Mouse (Mus musculus) left cerebral cortex, postnatal 36 days (tissue): ENCODE measurements around the gene Gnptg. TPM values are rescaled to one million over a fixed set of nuclear protein-coding genes. Genes with fewer than 3 reads are reported as not detected.

ENCODE experiments used
- DNase-seq, 2 experiments: peaks; one replicate each; pipeline ENCODE4 v3.0.0; 2021 to 2022; ENCODE audit warnings: low spot score in 2 of 2, mixed read lengths in 1 of 2
- intact Hi-C: fragments of 180-260 bp; cut with DNase I; formaldehyde crosslinking; loops from one replicate; pipeline ENCODE4 v1.15.1; 2025
- microRNA-seq: library from miRNA; unstranded; fragments of <30 nt; microRNA quantifications from one replicate; pipeline ENCODE4 v1.2.0, GENCODE M21; 2022
- total RNA-seq, 2 experiments: library from RNA; stranded (reverse); gene quantifications; 2 replicates each; pipeline ENCODE4 v1.2.3; 2021

Gnptg gene
- total RNA-seq, 2 experiments from 2014 or later: 80.5 to 80.8 TPM

DNA sequence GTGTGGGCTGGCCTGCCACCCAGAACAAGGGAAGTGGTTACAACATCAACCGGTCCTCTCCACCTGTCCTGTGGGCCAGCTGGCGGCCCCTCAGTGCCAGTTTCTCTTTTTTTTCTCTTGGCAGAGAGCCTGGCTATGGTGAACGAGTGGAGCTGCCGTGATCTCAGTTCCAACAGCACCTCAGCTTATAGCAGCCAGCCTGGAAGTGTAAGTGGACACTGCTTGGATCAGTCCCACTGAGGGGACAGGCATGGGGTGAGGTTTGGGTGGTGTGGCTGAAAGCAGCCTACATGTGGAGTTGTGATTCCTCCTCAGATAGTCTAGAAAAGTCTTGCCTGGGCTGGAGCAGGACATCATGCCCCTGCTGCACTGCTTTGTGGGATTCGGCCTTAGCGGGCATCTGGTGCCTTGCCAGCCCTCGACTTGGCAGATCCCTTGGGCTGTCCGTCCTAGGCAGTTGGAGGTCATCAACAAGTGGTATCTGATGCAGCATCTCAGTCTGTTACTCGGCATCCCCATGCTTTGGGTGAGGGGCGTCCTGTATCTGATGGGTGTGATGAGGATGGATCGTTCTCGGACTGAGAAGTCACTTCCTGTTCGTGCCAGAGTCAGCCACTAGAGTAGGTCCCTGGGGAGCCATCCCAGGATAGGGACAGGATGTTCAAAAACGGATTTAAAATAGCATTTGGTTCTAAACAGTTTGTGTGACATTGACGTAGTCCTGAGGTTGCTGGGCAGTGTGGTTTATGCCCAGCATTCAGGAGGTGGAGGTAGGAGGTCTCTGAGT lies 29.1 kb downstream of the Gnptg start:
- intact Hi-C loops: no loop called here
- DNase-seq: no peak

DNA sequence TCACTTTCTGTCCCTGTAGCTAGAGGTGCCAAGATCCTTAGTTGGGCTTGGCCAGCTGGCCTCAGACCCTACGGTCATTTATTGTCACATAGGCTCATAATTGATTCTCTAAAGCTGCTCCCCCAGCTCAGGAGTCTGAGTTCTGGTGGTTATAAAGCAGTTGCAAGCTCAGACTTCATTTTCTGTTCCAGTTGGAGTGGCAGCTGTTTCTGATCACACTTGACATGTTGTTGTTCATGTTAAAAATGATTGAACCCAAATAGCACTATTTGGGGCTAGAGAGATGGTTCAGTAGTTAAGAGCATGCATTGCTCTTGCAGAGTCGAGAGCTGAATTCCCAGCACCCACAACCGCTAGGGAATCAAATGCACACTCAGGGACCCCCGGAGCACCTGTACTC lies 29.9 kb downstream of the Gnptg start:
- DNase-seq: no peak
- intact Hi-C loops: no loop called here

- DNase-seq: no peak
- intact Hi-C loops: no loop called here
Measured at GRCm38 (mm10) chr17:25202401-25202800, 37.5 kb downstream of the Gnptg start.

- intact Hi-C loops: no loop called here
- peak in 1 of 2 experiments; percentile 10 for DNase-seq
Measured at GRCm38 (mm10) chr17:25189091-25189490, 50.8 kb downstream of the Gnptg start.

DNA sequence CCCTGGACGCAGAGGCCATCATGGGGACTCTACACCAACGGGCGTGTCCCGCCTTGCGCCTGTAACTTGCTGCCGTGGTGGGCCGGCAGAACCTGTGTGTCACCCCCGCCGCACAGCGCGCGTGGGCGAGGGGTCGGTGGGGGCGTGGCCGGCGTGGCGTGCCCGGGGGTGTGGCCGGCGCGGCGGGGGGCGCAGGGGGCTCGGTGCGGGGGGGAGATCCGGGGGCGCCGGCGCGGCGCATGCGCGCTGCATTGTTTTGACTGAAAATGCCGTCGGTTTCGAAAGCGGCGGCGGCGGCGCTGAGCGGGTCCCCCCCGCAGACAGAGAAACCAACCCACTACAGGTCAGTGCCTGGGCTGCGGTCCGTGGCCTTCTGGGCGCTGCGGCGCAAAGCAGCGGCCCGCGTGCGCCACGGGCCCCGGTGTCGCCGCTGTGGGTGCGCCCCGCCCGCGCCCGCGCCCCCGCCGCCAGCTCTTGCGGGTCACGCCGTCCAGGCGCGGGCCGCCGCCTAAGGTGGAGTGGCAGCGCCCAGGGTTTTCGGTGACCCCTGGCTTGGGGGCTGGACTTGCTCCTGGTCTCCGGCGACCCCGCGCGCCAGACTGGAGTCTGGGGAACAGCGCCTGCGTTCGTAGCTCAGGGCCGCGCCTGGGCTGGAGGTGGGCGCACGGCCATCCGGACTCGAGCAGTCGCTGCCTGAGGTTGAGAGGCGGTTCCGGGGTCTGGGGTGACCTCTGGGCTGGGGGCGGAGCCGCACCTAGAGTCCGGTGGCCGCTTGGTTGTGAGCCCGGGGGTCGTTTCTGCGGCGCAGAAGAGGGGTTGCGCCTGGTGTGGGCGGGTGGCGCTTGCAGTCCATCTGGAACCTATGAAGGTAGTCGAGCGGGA lies 51.5 kb downstream of the Gnptg start, which contains the start of gene Unkl:
Unkl (plus strand) TSS at position 248 of the 882 bp plus-strand sequence.
- peak; percentile 72 to 79 for DNase-seq
- intact Hi-C loops: no loop called here

DNA sequence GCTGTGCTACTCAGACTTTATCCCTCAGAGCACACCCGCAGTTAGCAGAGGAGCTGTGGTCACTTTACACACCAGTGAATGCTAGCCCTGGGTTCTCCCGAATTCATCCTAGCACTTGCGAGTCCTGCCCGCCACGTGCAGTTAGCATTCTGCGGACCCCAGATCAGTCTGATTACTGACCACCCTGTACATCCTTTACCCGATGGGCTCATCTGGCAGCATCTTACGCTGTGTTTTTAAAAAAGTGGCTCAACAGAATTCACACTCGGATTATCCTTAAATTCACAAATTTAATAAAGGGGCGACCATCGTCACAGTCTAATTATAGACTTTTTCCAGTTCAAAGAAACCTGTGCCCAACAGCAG lies 52.2 kb downstream of the Gnptg start:
- no peak for DNase-seq
- intact Hi-C loops: no loop called here

DNA sequence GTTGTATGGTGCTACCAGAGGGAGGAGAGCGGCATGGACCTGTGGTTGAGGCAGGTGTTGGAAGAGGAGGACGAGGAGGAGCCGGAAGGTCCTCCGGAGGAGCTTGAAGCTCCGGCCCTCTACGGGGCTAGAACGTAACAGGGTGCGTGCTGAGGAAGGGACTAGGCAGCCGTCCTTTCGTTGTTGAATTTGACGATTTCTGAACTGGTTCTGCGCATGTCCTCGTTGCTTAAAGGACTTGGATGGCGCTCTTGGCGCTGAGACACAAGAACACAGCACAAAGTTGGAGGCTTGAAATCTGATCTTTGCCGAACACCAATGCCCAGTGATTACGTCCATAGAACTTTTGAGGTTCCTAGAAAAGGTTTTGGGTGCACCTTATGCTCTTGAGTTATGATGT lies 55.0 kb downstream of the Gnptg start:
- no peak for DNase-seq
- intact Hi-C loops: loop anchor here (2.0 to 5.0 kb wide), 2 partner anchors 48 to 88 kb away; no protein-coding TSS in a partner anchor

DNA sequence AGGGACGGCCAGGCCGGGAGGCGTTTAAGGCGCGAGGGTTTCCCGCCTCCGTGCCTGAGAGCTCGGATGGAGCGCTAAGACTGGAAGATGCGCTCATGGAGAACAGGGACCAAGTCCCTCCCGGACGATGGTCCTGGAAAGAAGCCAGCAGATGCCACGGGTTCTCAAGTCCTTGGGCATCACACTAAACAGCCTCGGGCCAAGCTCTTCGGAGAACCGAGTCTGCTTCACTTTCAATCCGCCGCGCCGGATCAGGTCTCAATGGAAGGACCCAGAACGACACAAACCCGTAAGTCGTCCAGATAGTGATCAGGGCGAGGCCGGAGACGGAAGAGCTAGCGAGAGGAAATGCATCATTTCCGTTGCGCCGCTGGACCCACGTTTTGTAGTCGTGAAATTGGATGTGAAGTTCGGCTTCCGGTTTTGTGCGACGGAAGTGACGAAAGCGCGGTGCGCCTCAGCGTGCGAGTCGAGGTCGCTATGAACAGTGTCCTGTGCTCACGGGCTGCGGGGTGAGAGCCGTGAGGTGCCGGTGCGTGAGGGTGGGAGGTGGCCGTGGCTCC lies 55.7 kb downstream of the Gnptg start, which contains the start of gene BC003965:
BC003965 (plus strand) TSS at position 426 of the 563 bp plus-strand sequence.
- intact Hi-C loops: loop anchor here (2.0 to 5.0 kb wide), 2 partner anchors 47 to 89 kb away; no protein-coding TSS in a partner anchor

More for the DNA sequence above, 55.7 kb downstream of the Gnptg start, which contains the start of gene BC003965:
- DNase-seq: peak; percentile 98 to 99

Small RNA genes lying within 50 kb of the gene (microRNA-seq; reads per million reads assigned to microRNA genes)
- gene Mir3547: 76.4 reads per million, percentile 53 among the genes with 10 or more reads in this experiment

Other genes with a start within 250 kb of the Gnptg start
- 10 to 100 TPM; 28.6 to 29.0 TPM for gene Cramp1l, start 224.3 kb downstream of the Gnptg start, total RNA-seq
- gene Ift140, start 224.0 kb downstream of the Gnptg start, total RNA-seq: 10 to 100 TPM; 18.6 to 25.5 TPM
- gene Tmem204, start 156.5 kb downstream of the Gnptg start, total RNA-seq: 10 to 100 TPM in 1 of 2 experiments, 1 to 10 TPM in 1; 9.1 to 10.3 TPM
- gene Telo2, start 124.2 kb downstream of the Gnptg start, total RNA-seq: 10 to 100 TPM; 24.3 to 30.0 TPM
- gene Ptx4, start 119.4 kb downstream of the Gnptg start, total RNA-seq: under 1 TPM; 0.67 to 0.91 TPM
- gene Clcn7, start 106.7 kb downstream of the Gnptg start, total RNA-seq: 10 to 100 TPM; 49.9 to 55.2 TPM
- under 1 TPM in 1 of 2 experiments, not detected in 1; 0.48 TPM for gene Ccdc154, start 77.7 kb downstream of the Gnptg start, total RNA-seq
- not detected for gene Gm38655, start 64.7 kb downstream of the Gnptg start, total RNA-seq
- 10 to 100 TPM; 20.3 to 20.6 TPM for gene BC003965, start 55.6 kb downstream of the Gnptg start, total RNA-seq
- 10 to 100 TPM; 34.4 to 39.1 TPM for gene Unkl, start 51.7 kb downstream of the Gnptg start, total RNA-seq
- 10 to 100 TPM; 21.9 to 26.2 TPM for gene Tsr3, start within 50 bp of the Gnptg start, total RNA-seq
- 10 to 100 TPM; 12.3 to 24.4 TPM for gene Baiap3, start 16.2 kb upstream of the Gnptg start, total RNA-seq
- gene Ube2i, start 34.5 kb upstream of the Gnptg start, total RNA-seq: 100 to 1,000 TPM; 221 to 225 TPM
- gene Prss34, start 58.3 kb upstream of the Gnptg start, total RNA-seq: not detected
- gene Prss28, start 68.5 kb upstream of the Gnptg start, total RNA-seq: not detected
- not detected for gene Prss29, start 78.5 kb upstream of the Gnptg start, total RNA-seq
- gene Tpsab1, start 105.4 kb upstream of the Gnptg start, total RNA-seq: not detected
- gene Tpsb2, start 126.2 kb upstream of the Gnptg start, total RNA-seq: not detected
- gene Tpsg1, start 129.1 kb upstream of the Gnptg start, total RNA-seq: not detected
- gene Cacna1h, start 193.7 kb upstream of the Gnptg start, total RNA-seq: 10 to 100 TPM; 29.7 to 53.7 TPM
- gene Tekt4, start 214.5 kb upstream of the Gnptg start, total RNA-seq: 1 to 10 TPM; 1.8 to 3.5 TPM